ENCODE assay signal across 19 mouse cellular contexts in the genomic region with DNA sequence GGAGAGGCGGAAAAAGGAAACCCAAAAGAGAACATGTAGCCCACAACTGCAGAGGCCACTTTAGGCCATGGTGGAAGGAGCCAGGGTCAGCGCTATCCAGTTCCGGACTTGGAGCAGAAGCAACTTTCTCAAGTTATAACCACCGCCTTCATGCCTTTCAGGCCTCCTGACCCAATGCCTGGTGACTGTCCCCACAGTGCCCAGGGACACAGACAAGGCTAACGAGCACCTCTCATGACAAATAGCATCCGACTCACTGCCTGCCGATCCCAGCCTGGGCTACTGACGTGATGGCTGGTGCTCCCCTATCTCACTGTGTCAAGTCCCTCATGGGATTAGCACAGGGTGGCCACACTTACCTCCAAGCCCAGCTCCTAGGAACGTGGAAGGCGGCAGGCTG. TPM values are rescaled to one million over a fixed set of nuclear protein-coding genes. Genes with fewer than 3 reads are reported as not detected.
DNase-seq lines count a peak whose midpoint lies in the region; ATAC-seq and TF ChIP-seq lines count a peak whose summit lies in the region.
"Had no signal": no experiment of that assay in that cellular context is flagged by ENCODE, and none has a peak within 500 bp of the region (broad histone marks: within the 10 kb centered on the region; RNA-seq: fewer than 3 reads in every experiment).

No protein-coding gene starts in this region.

- no peak overlapping the region for H3K9ac ChIP-seq in forebrain, embryonic 14.5 days (ENCODE audit: low read length)
- no peak overlapping the region for H3K9ac ChIP-seq in forebrain, postnatal 0 days
- no peak overlapping the region for H3K9ac ChIP-seq in midbrain, embryonic 15.5 days
- H3K9ac ChIP-seq in intestine, embryonic 16.5 days (ENCODE audit: low read depth, low read length) = no peak overlapping the region
- peak overlapping the region; percentile 55 for H3K9ac ChIP-seq in liver, embryonic 16.5 days (ENCODE audit: low read depth, low read length)
- H3K9ac ChIP-seq: embryonic facial prominence, embryonic 13.5 days; heart, embryonic 12.5 days; neural tube, embryonic 12.5 days had no signal

- DNase-seq in forebrain, embryonic 14.5 days (ENCODE audit: low spot score) = no peak
- DNase-seq in forebrain, postnatal 0 days = no peak
- no peak for DNase-seq in midbrain, embryonic 10.5 days (ENCODE audit: low spot score)
- DNase-seq in thymus, postnatal 10 days (ENCODE audit: low spot score in 2 of 2) = no peak
- DNase-seq: cerebellum, adult 18-20 months; gastrocnemius, postnatal 36 days; heart, postnatal 36 days; kidney, postnatal 14 days; right cerebral cortex, postnatal 14 days; thymus, postnatal 14 days had no signal

- no peaks in the 10 kb centered on the region for H3K27me3 ChIP-seq in forebrain, embryonic 14.5 days (replicated peaks; ENCODE audit: control insufficient read depth, insufficient read depth, low read length)
- H3K27me3 ChIP-seq in forebrain, postnatal 0 days (ENCODE audit: insufficient read depth, low read length) = no peaks in the 10 kb centered on the region
- H3K27me3 ChIP-seq in midbrain, embryonic 10.5 days (ENCODE audit: low read depth, poor library complexity, severe bottlenecking) = no peaks in the 10 kb centered on the region
- no peaks in the 10 kb centered on the region for H3K27me3 ChIP-seq in midbrain, embryonic 15.5 days (replicated peaks)
- no peaks in the 10 kb centered on the region for H3K27me3 ChIP-seq in intestine, embryonic 16.5 days (replicated peaks; ENCODE audit: control insufficient read depth, insufficient read depth, low read length)
- no peaks in the 10 kb centered on the region for H3K27me3 ChIP-seq in liver, embryonic 16.5 days (ENCODE audit: control insufficient read depth, insufficient read depth, low read depth, low read length)
- H3K27me3 ChIP-seq: embryonic facial prominence, embryonic 13.5 days; heart, embryonic 12.5 days; neural tube, embryonic 12.5 days had no signal

- 90% methylated on average over 10 of the region's 10 CpGs for WGBS in forebrain, embryonic 14.5 days
- WGBS in forebrain, postnatal 0 days = 88% methylated on average over 10 of the region's 10 CpGs
- 92% methylated on average over 10 of the region's 10 CpGs for WGBS in midbrain, embryonic 10.5 days
- 93% methylated on average over 10 of the region's 10 CpGs for WGBS in midbrain, embryonic 15.5 days
- WGBS in intestine, embryonic 16.5 days = 88% methylated on average over 10 of the region's 10 CpGs
- WGBS in liver, embryonic 16.5 days (ENCODE audit: insufficient replicate concordance) = 78% methylated on average over 10 of the region's 10 CpGs

- no peak for TF ChIP-seq CTCF in forebrain, postnatal 0 days (IDR thresholded peaks at IDR 0.05; ENCODE audit: low read depth)

- peaks cover 91% of the 10 kb centered on the region for H3K36me3 ChIP-seq in forebrain, embryonic 14.5 days (ENCODE audit: control insufficient read depth, insufficient read depth, low read length)
- H3K36me3 ChIP-seq in forebrain, postnatal 0 days (ENCODE audit: insufficient read depth) = peaks cover 69% of the 10 kb centered on the region
- peaks cover 100% of the 10 kb centered on the region for H3K36me3 ChIP-seq in midbrain, embryonic 10.5 days
- H3K36me3 ChIP-seq in midbrain, embryonic 15.5 days (replicated peaks) = peaks cover 64% of the 10 kb centered on the region
- H3K36me3 ChIP-seq in intestine, embryonic 16.5 days (ENCODE audit: control insufficient read depth, insufficient read depth, low read length) = peaks cover 46% of the 10 kb centered on the region
- peaks cover 62% of the 10 kb centered on the region for H3K36me3 ChIP-seq in liver, embryonic 16.5 days (ENCODE audit: control insufficient read depth, insufficient read depth)

- 0 out of 2 replicates have a peak overlapping the region, but pooled peaks have one; percentile 79 for H3K27ac ChIP-seq in forebrain, embryonic 14.5 days (ENCODE audit: low read depth, low read length)
- no peak overlapping the region for H3K27ac ChIP-seq in forebrain, postnatal 0 days (ENCODE audit: low read depth, low read length)
- no peak overlapping the region for H3K27ac ChIP-seq in midbrain, embryonic 10.5 days (replicated peaks)
- no peak overlapping the region for H3K27ac ChIP-seq in midbrain, embryonic 15.5 days
- peak overlapping the region; percentile 53; the same call in 1 of the 2 replicates for H3K27ac ChIP-seq in intestine, embryonic 16.5 days (ENCODE audit: low read length)
- H3K27ac ChIP-seq in liver, embryonic 16.5 days (ENCODE audit: low read length) = peak overlapping the region; percentile 99
- H3K27ac ChIP-seq: embryonic facial prominence, embryonic 13.5 days; forebrain, embryonic 10.5 days; neural tube, embryonic 12.5 days; stomach, postnatal 0 days had no signal

- H3K4me1 ChIP-seq in forebrain, embryonic 14.5 days (ENCODE audit: control insufficient read depth, insufficient read depth, low read length) = peaks cover 21% of the 10 kb centered on the region
- H3K4me1 ChIP-seq in forebrain, postnatal 0 days (ENCODE audit: insufficient read depth) = no peaks in the 10 kb centered on the region
- H3K4me1 ChIP-seq in midbrain, embryonic 10.5 days = peaks cover 18% of the 10 kb centered on the region
- peaks cover 35% of the 10 kb centered on the region for H3K4me1 ChIP-seq in midbrain, embryonic 15.5 days
- H3K4me1 ChIP-seq in intestine, embryonic 16.5 days (ENCODE audit: control insufficient read depth, insufficient read depth, low read length) = peaks cover 53% of the 10 kb centered on the region
- peaks cover 70% of the 10 kb centered on the region for H3K4me1 ChIP-seq in liver, embryonic 16.5 days (ENCODE audit: control insufficient read depth, low read depth, low read length)

- no peak for ATAC-seq in forebrain, embryonic 14.5 days
- no peak for ATAC-seq in forebrain, postnatal 0 days
- ATAC-seq in midbrain, embryonic 15.5 days (replicated peaks) = no peak
- no peak for ATAC-seq in intestine, embryonic 16.5 days
- ATAC-seq in liver, embryonic 16.5 days (ENCODE audit: low read depth) = no peak
- ATAC-seq: lung, postnatal 0 days had no signal

- no peak overlapping the region for H3K4me2 ChIP-seq in forebrain, embryonic 14.5 days (ENCODE audit: low read length)
- H3K4me2 ChIP-seq in forebrain, postnatal 0 days (ENCODE audit: low read depth) = no peak overlapping the region
- no peak overlapping the region for H3K4me2 ChIP-seq in midbrain, embryonic 15.5 days
- no peak overlapping the region for H3K4me2 ChIP-seq in intestine, embryonic 16.5 days (ENCODE audit: low read depth, low read length)
- peak overlapping the region; percentile 74 for H3K4me2 ChIP-seq in liver, embryonic 16.5 days (ENCODE audit: low read depth, low read length)
- H3K4me2 ChIP-seq: embryonic facial prominence, embryonic 13.5 days; heart, embryonic 12.5 days; neural tube, embryonic 12.5 days had no signal

- H3K9me3 ChIP-seq in forebrain, embryonic 14.5 days (replicated peaks; ENCODE audit: control insufficient read depth, low read length) = no peaks in the 10 kb centered on the region
- H3K9me3 ChIP-seq in forebrain, postnatal 0 days (ENCODE audit: low read length) = no peaks in the 10 kb centered on the region
- H3K9me3 ChIP-seq in midbrain, embryonic 10.5 days (replicated peaks) = no peaks in the 10 kb centered on the region; the same call in 1 of the 2 replicates
- no peaks in the 10 kb centered on the region for H3K9me3 ChIP-seq in midbrain, embryonic 15.5 days
- no peaks in the 10 kb centered on the region for H3K9me3 ChIP-seq in intestine, embryonic 16.5 days (ENCODE audit: control insufficient read depth, low read length)
- peaks cover 6% of the 10 kb centered on the region; the same call in 1 of the 2 replicates for H3K9me3 ChIP-seq in liver, embryonic 16.5 days (replicated peaks; ENCODE audit: control insufficient read depth, low read length)
- H3K9me3 ChIP-seq: embryonic facial prominence, embryonic 13.5 days had no signal

- H3K4me3 ChIP-seq in forebrain, embryonic 14.5 days (ENCODE audit: low read depth, low read length) = no peak overlapping the region
- no peak overlapping the region for H3K4me3 ChIP-seq in forebrain, postnatal 0 days (ENCODE audit: low read depth, low read length)
- 0 out of 2 replicates have a peak overlapping the region, but pooled peaks have one; percentile 2 for H3K4me3 ChIP-seq in midbrain, embryonic 10.5 days
- H3K4me3 ChIP-seq in midbrain, embryonic 15.5 days = no peak overlapping the region
- no peak overlapping the region for H3K4me3 ChIP-seq in intestine, embryonic 16.5 days (ENCODE audit: low read length)
- H3K4me3 ChIP-seq in liver, embryonic 16.5 days (ENCODE audit: low read depth, low read length) = peak overlapping the region; percentile 52
- H3K4me3 ChIP-seq: embryonic facial prominence, embryonic 13.5 days; forebrain, embryonic 10.5 days; heart, embryonic 12.5 days; neural tube, embryonic 12.5 days had no signal

RNA-seq across cellular contexts. Expression of gene Tcf3, which starts 12.7 kb away (rescaled TPM):
- 64.4 and 73.5 TPM in 2 replicates for polyA plus RNA-seq in forebrain, embryonic 14.5 days (2014; fragmentation: Nextera tagmentation; extraction: Ambion mirVana)
- 69.0 and 91.4 TPM in 2 replicates for total RNA-seq in forebrain, postnatal 0 days (2014; rRNA removed)
- polyA plus RNA-seq in forebrain, postnatal 0 days (2015; fragmentation: Nextera tagmentation; extraction: Ambion mirVana) = 34.3 and 36.1 TPM in 2 replicates
- polyA plus RNA-seq in midbrain, embryonic 10.5 days (2016; fragmentation: Nextera tagmentation; extraction: Ambion mirVana) = 190 and 191 TPM in 2 replicates
- 44.9 and 55.8 TPM in 2 replicates for polyA plus RNA-seq in midbrain, embryonic 15.5 days (2015; fragmentation: Nextera tagmentation; extraction: Ambion mirVana)
- polyA plus RNA-seq in intestine, embryonic 16.5 days (2015; fragmentation: Nextera tagmentation; extraction: Ambion mirVana) = 62.7 and 62.9 TPM in 2 replicates
- polyA plus RNA-seq in liver, embryonic 16.5 days (2015; fragmentation: Nextera tagmentation; extraction: Ambion mirVana) = 39.8 and 44.4 TPM in 2 replicates

RNA-seq across cellular contexts. Expression of gene Uqcr11, which starts 14.1 kb away (rescaled TPM):
- polyA plus RNA-seq in forebrain, embryonic 14.5 days (2014; fragmentation: Nextera tagmentation; extraction: Ambion mirVana) = 628 and 893 TPM in 2 replicates
- total RNA-seq in forebrain, postnatal 0 days (2014; rRNA removed) = 230 and 424 TPM in 2 replicates
- polyA plus RNA-seq in forebrain, postnatal 0 days (2015; fragmentation: Nextera tagmentation; extraction: Ambion mirVana) = 688 and 881 TPM in 2 replicates
- 610 and 635 TPM in 2 replicates for polyA plus RNA-seq in midbrain, embryonic 10.5 days (2016; fragmentation: Nextera tagmentation; extraction: Ambion mirVana)
- polyA plus RNA-seq in midbrain, embryonic 15.5 days (2015; fragmentation: Nextera tagmentation; extraction: Ambion mirVana) = 581 and 629 TPM in 2 replicates
- polyA plus RNA-seq in intestine, embryonic 16.5 days (2015; fragmentation: Nextera tagmentation; extraction: Ambion mirVana) = 1,179 and 1,252 TPM in 2 replicates
- 509 and 519 TPM in 2 replicates for polyA plus RNA-seq in liver, embryonic 16.5 days (2015; fragmentation: Nextera tagmentation; extraction: Ambion mirVana)

RNA-seq across cellular contexts. Expression of gene Mbd3, which starts 21.4 kb away (rescaled TPM):
- polyA plus RNA-seq in forebrain, embryonic 14.5 days (2014; fragmentation: Nextera tagmentation; extraction: Ambion mirVana) = 216 and 221 TPM in 2 replicates
- 37.9 and 43.9 TPM in 2 replicates for total RNA-seq in forebrain, postnatal 0 days (2014; rRNA removed)
- 183 and 196 TPM in 2 replicates for polyA plus RNA-seq in forebrain, postnatal 0 days (2015; fragmentation: Nextera tagmentation; extraction: Ambion mirVana)
- polyA plus RNA-seq in midbrain, embryonic 10.5 days (2016; fragmentation: Nextera tagmentation; extraction: Ambion mirVana) = 338 and 351 TPM in 2 replicates
- 227 and 250 TPM in 2 replicates for polyA plus RNA-seq in midbrain, embryonic 15.5 days (2015; fragmentation: Nextera tagmentation; extraction: Ambion mirVana)
- polyA plus RNA-seq in intestine, embryonic 16.5 days (2015; fragmentation: Nextera tagmentation; extraction: Ambion mirVana) = 133 and 144 TPM in 2 replicates
- polyA plus RNA-seq in liver, embryonic 16.5 days (2015; fragmentation: Nextera tagmentation; extraction: Ambion mirVana) = 49.2 and 52.7 TPM in 2 replicates

RNA-seq across cellular contexts. Expression of gene Mex3d, which starts 33.3 kb away (rescaled TPM):
- 16.9 and 17.8 TPM in 2 replicates for polyA plus RNA-seq in forebrain, embryonic 14.5 days (2014; fragmentation: Nextera tagmentation; extraction: Ambion mirVana)
- total RNA-seq in forebrain, postnatal 0 days (2014; rRNA removed) = 107 and 120 TPM in 2 replicates
- polyA plus RNA-seq in forebrain, postnatal 0 days (2015; fragmentation: Nextera tagmentation; extraction: Ambion mirVana) = 18.3 and 18.4 TPM in 2 replicates
- 6.3 and 6.4 TPM in 2 replicates for polyA plus RNA-seq in midbrain, embryonic 10.5 days (2016; fragmentation: Nextera tagmentation; extraction: Ambion mirVana)
- 18.3 and 18.8 TPM in 2 replicates for polyA plus RNA-seq in midbrain, embryonic 15.5 days (2015; fragmentation: Nextera tagmentation; extraction: Ambion mirVana)
- 1.9 and 2.7 TPM in 2 replicates for polyA plus RNA-seq in intestine, embryonic 16.5 days (2015; fragmentation: Nextera tagmentation; extraction: Ambion mirVana)
- 0.32 and 0.60 TPM in 2 replicates for polyA plus RNA-seq in liver, embryonic 16.5 days (2015; fragmentation: Nextera tagmentation; extraction: Ambion mirVana)

Comparison
In these comparisons a context has a peak if more than half of its experiments do, and no peak if none do; other contexts are left out.
1. H3K27ac ChIP-seq: peak in forebrain, embryonic 14.5 days (single experiment), intestine, embryonic 16.5 days (single experiment) and liver, embryonic 16.5 days (single experiment); none in forebrain, postnatal 0 days (single experiment), midbrain, embryonic 10.5 days (single experiment) and midbrain, embryonic 15.5 days (single experiment).
2. H3K4me3 ChIP-seq: peak in midbrain, embryonic 10.5 days (single experiment) and liver, embryonic 16.5 days (single experiment); none in forebrain, embryonic 14.5 days (single experiment), forebrain, postnatal 0 days (single experiment), midbrain, embryonic 15.5 days (single experiment) and intestine, embryonic 16.5 days (single experiment).